Mouse (Mus musculus): Measurements from ENCODE around the gene Col4a2. TPM values are rescaled to one million over a fixed set of nuclear protein-coding genes. Genes with fewer than 3 reads are reported as not detected.

Gene Col4a2
- polyA plus RNA-seq, 1 experiment, result 0.14 TPM

GRCm38 (mm10) chr8:11369526-11370203 lies 57.1 kb downstream of the Col4a2 start:
- Histone ChIP-seq H3K4me3 (replicated peaks) (no peak overlapping the region), H3K27me3 (ENCODE audit: control insufficient read depth) (no peaks in the 10 kb centered on the region)
- TF ChIP-seq TAL1 (IDR thresholded peaks at IDR 0.05; ENCODE audit: low read length), result no peak
- no peak for TF ChIP-seq GATA1 (IDR thresholded peaks at IDR 0.05; ENCODE audit: low read length)

DNA sequence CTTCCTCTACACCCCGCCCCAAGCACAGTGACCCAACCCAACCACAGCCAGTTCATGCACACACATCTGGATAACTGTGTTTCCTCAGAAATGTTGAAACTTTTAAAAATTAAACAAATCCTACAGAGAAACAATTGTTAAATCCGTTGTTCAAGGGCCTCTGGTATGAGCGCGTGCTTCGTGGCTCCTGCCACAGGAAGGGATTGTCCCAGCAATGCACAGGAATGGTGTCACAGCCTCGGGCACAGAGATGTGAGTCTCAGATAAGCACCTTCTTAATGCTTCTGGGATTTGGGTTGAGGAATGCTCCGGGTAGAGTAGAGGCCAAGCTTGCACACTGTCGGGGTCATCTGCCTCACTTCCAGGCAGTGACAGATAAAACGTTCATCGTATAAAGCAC lies 58.7 kb downstream of the Col4a2 start:
- no peak for TF ChIP-seq TAL1 (IDR thresholded peaks at IDR 0.05; ENCODE audit: low read length)
- TF ChIP-seq GATA1 (IDR thresholded peaks at IDR 0.05; ENCODE audit: low read length), result no peak
- H3K4me3 ChIP-seq (replicated peaks), result no peak overlapping the region
- no peaks in the 10 kb centered on the region for H3K9me3 ChIP-seq (ENCODE audit: control insufficient read depth, low read length)
- H3K36me3 ChIP-seq (ENCODE audit: control insufficient read depth), result no peaks in the 10 kb centered on the region
- H3K4me1 ChIP-seq (ENCODE audit: control insufficient read depth), result no peaks in the 10 kb centered on the region
- H3K27me3 ChIP-seq (ENCODE audit: control insufficient read depth), result no peaks in the 10 kb centered on the region

More at GRCm38 (mm10) chr8:11369526-11370203, 57.1 kb downstream of the Col4a2 start:
- Histone ChIP-seq H3K4me1 (ENCODE audit: control insufficient read depth) (no peaks in the 10 kb centered on the region), H3K36me3 (ENCODE audit: control insufficient read depth) (no peaks in the 10 kb centered on the region), H3K9me3 (ENCODE audit: control insufficient read depth, low read length) (no peaks in the 10 kb centered on the region)

GRCm38 (mm10) chr8:11372080-11372479 lies 59.5 kb downstream of the Col4a2 start:
- no peak for TF ChIP-seq TAL1 (IDR thresholded peaks at IDR 0.05; ENCODE audit: low read length)
- TF ChIP-seq GATA1 (IDR thresholded peaks at IDR 0.05; ENCODE audit: low read length), result no peak
- Histone ChIP-seq H3K4me3 (replicated peaks) (no peak overlapping the region), H3K27me3 (ENCODE audit: control insufficient read depth) (no peaks in the 10 kb centered on the region)

DNA sequence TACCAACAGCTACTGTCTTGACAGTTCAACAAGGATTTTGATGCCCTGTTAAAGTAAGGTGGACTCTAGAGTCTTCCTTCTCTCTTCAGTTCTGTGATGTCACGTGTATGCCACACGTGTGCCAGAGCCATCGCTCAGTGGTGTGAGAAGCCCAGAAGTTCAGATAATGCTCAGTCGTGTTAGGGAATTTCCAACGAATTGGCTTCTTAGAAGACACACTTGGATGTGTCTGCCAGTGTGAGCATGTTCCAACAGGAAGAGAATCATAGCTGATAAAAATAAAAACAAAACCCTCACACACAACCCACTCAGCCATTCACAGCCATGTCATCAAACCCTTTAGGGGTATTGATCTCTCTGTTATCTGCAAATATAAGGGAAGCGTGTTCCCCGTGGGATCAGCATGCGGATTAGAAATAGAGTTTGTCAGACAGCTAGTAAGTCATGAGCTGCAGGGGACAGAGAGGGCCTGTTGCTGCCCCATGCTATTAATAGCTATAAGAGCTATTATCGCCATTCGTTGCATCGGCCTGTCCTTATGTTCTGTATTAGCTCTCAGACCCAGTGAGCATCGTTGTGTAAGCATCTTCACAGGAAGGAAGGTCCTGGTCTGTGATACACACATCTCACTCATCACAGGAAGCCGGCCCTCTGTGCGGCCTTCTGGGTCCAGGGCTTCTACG lies 61.2 kb downstream of the Col4a2 start:
- H3K4me3 ChIP-seq (replicated peaks), result no peak overlapping the region
- H3K36me3 ChIP-seq (ENCODE audit: control insufficient read depth), result no peaks in the 10 kb centered on the region
- TF ChIP-seq TAL1 (IDR thresholded peaks at IDR 0.05; ENCODE audit: low read length) (no peak), GATA1 (IDR thresholded peaks at IDR 0.05; ENCODE audit: low read length) (no peak)
- no peaks in the 10 kb centered on the region for H3K9me3 ChIP-seq (ENCODE audit: control insufficient read depth, low read length)
- H3K27me3 ChIP-seq (ENCODE audit: control insufficient read depth), result no peaks in the 10 kb centered on the region
- H3K4me1 ChIP-seq (ENCODE audit: control insufficient read depth), result no peaks in the 10 kb centered on the region

More at GRCm38 (mm10) chr8:11372080-11372479, 59.5 kb downstream of the Col4a2 start:
- Histone ChIP-seq H3K4me1 (ENCODE audit: control insufficient read depth) (no peaks in the 10 kb centered on the region), H3K36me3 (ENCODE audit: control insufficient read depth) (no peaks in the 10 kb centered on the region), H3K9me3 (ENCODE audit: control insufficient read depth, low read length) (no peaks in the 10 kb centered on the region)

DNA sequence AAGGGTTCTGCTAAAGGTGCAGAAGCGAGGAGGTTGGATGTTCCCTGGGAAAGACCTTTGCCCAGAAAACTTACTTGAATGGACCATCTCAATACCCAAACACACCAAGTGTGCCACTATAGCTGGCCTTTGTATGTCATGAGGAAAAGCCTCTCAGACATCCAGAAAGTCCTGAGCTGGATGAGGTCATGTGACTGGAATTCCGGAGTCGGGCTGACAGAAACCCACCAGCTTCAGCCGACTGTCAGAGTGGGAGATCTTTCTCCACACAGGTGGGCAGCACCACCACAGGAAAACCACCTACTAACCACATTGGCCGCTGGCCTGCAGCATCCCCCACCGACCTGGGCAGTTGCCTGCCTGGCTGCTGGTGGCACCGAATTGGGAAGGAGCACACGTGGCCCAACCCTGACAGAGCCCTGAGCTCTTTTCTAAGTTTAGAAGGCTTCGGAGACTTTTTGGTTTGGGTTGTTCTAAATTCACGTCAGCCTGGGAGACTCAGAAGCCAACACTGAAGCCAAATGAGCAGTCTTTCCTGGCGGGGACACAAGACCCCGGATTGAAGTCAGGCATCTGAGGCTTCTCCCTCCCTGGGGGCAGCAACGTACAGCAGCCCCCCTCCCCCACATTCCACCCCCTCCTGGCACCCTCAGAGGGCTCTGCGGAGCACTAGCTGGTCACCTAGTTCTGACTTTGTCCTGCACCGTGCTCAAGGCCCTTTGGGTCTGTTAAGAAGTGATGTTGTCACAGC lies 61.9 kb downstream of the Col4a2 start:
- Histone ChIP-seq H3K4me1 (ENCODE audit: control insufficient read depth) (no peaks in the 10 kb centered on the region), H3K36me3 (ENCODE audit: control insufficient read depth) (no peaks in the 10 kb centered on the region), H3K27me3 (ENCODE audit: control insufficient read depth) (no peaks in the 10 kb centered on the region), H3K4me3 (replicated peaks) (no peak overlapping the region), H3K9me3 (ENCODE audit: control insufficient read depth, low read length) (no peaks in the 10 kb centered on the region)
- TF ChIP-seq GATA1 (IDR thresholded peaks at IDR 0.05; ENCODE audit: low read length) (no peak), TAL1 (IDR thresholded peaks at IDR 0.05; ENCODE audit: low read length) (no peak)

DNA sequence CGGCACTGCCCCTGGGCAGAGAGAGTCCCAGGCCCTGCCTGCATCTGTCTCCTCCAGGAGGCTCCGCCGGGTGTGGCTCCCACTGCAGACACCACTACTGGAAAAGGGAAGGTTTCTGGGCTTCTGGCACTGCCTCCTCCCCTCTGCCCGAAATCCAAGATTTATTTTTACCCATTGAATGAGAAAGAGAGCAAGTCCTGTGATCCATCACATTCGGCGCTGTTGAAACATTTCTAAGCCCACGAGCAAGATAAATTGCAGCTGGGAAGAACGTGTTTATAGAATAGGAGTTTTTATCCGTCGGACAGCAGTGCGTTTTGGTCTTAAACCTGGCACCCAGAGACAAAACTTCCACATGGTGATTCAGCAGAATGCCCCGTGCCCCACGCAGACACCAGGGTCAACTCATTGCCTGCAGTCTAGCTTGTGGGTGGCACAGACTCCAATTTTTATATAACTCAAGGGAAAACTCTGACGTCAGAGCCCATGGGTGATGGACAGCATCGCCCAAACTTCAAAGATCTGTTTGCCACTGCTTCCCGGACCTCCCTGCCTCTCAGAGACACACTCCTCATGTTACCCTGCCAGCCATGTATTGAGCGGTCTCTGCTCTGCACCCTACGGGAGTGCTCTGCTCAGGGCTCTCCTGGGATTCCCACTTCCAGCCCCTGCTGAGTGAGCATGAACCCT lies 63.3 kb downstream of the Col4a2 start:
- Histone ChIP-seq H3K9me3 (ENCODE audit: control insufficient read depth, low read length) (no peaks in the 10 kb centered on the region), H3K36me3 (ENCODE audit: control insufficient read depth) (no peaks in the 10 kb centered on the region), H3K4me1 (ENCODE audit: control insufficient read depth) (no peaks in the 10 kb centered on the region), H3K4me3 (replicated peaks) (no peak overlapping the region), H3K27me3 (ENCODE audit: control insufficient read depth) (no peaks in the 10 kb centered on the region)
- TF ChIP-seq TAL1 (IDR thresholded peaks at IDR 0.05; ENCODE audit: low read length), result no peak

DNA sequence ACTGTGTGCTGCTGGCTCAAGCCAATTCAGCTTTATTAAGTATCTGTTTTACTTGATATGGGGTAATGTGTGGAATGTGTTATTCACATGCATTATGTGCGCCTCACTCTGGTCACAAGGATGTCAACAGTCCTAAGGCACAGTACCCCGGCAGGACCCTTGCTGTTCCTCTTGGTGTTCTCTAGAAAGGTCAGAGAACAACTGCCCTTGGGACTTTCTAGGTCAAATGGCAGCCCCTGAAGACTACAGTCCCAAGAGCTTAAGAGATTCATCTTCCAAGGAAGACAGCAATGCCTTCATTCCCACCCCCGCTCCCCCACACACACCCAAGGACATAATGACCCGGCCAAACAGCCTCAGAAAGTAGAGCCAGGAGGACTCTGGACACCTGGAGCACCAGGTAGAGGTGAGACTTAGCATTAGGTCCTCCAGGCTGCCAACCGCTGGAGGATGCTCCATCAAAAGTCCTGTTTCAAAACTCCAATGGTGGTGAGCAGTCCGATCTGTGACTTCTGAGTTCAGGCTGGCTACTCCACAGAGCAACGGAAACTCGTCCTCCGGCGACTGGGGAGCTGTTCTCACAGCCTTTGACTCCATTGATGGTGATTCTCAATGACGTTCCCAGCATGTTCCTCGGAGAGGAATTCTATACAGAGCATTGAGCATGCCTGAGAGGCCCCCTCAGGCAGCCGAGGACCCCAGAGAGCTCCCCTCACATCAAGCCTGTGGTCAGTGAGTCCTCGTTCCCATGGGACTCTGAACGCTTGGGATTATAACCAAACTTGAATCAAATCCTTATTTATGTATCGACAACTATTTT lies 65.0 kb downstream of the Col4a2 start:
- H3K9me3 ChIP-seq (ENCODE audit: control insufficient read depth, low read length), result no peaks in the 10 kb centered on the region
- TF ChIP-seq TAL1 (IDR thresholded peaks at IDR 0.05; ENCODE audit: low read length) (no peak), GATA1 (IDR thresholded peaks at IDR 0.05; ENCODE audit: low read length) (no peak)
- H3K36me3 ChIP-seq (ENCODE audit: control insufficient read depth), result no peaks in the 10 kb centered on the region
- no peak overlapping the region for H3K4me3 ChIP-seq (replicated peaks)
- no peaks in the 10 kb centered on the region for H3K27me3 ChIP-seq (ENCODE audit: control insufficient read depth)
- no peaks in the 10 kb centered on the region for H3K4me1 ChIP-seq (ENCODE audit: control insufficient read depth)

GRCm38 (mm10) chr8:11379590-11379989 lies 67.0 kb downstream of the Col4a2 start:
- Histone ChIP-seq H3K4me3 (replicated peaks) (no peak overlapping the region), H3K4me1 (ENCODE audit: control insufficient read depth) (no peaks in the 10 kb centered on the region), H3K9me3 (ENCODE audit: control insufficient read depth, low read length) (no peaks in the 10 kb centered on the region), H3K27me3 (ENCODE audit: control insufficient read depth) (no peaks in the 10 kb centered on the region), H3K36me3 (ENCODE audit: control insufficient read depth) (no peaks in the 10 kb centered on the region)
- TF ChIP-seq TAL1 (IDR thresholded peaks at IDR 0.05; ENCODE audit: low read length) (no peak), GATA1 (IDR thresholded peaks at IDR 0.05; ENCODE audit: low read length) (no peak)

Measured in erythroblast, embryonic 14.5 days (primary cell).